Mouse (Mus musculus): ENCODE data around the gene Fam126b. TPM values are rescaled to one million over a fixed set of nuclear protein-coding genes. Genes with fewer than 3 reads are reported as not detected.
"Not testable (repeated sequence)": the region's sequence is repeated elsewhere in the genome, so short reads cannot be mapped to it uniquely, and the experiment has no call there.

Gene Fam126b
- 7.0 and 9.0 TPM in 2 replicates for polyA plus RNA-seq (2015; fragmentation: Nextera tagmentation; extraction: Ambion mirVana)

DNA sequence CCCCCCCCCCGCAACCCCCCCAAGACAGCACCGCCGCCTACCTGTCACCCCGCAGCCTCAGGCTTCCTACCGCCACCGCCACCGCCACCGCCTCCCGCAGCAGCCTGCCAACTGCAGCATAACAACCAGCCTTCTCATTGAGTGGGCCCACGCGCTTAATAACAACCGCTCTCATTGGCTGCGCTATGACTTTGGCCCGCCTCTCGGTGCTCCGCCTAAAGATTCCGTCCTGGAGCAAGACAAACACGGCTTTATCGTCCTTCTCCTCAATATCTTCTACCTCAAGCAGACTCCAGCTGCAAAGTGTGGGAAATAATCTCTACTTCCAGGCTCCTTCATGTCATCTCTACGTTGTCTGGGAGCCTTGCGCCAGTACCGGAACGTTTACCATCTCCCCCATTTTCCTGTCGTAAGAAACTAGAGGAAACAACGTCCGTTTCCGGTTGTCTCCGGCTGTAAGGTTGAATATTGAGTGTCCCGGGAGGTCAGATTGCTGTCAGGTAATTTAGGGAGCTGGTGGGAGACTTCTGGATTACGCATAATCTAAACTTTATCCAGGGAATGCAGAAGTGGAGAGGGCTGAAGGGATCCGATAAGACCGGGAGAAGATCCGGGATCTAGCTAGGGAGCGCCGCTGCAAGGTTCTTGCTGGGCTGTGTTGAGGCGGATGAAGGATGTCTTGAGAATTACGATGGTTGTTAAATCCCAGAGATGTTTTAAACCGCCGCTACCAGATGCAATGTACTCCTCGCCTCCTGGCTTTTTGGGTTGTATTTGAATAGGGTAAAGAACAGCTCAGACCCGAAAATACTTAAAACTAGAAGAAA, at the start of gene Fam126b, which contains the start of gene Ndufb3:
Gene Fam126b (minus strand): TSS at position 153 of the 827 bp plus-strand sequence.
Gene Ndufb3 (plus strand): TSS at position 214 of the 827 bp plus-strand sequence.
- peak within 1 kb of the TSS; percentile 77 for H3K9ac ChIP-seq
- WGBS, result under 1% methylated on average over 41 of the region's 41 CpGs
- ATAC-seq (ENCODE audit: insufficient read depth, low FRiP score, low read depth), result peak; percentile 94

GRCm38 (mm10) chr1:58628847-58629246, 42.7 kb upstream of the Fam126b start:
- not testable (repeated sequence) for H3K4me2 ChIP-seq; H3K9me3 ChIP-seq; H3K27ac ChIP-seq; ATAC-seq (ENCODE audit: insufficient read depth, low FRiP score, low read depth); H3K36me3 ChIP-seq; H3K9ac ChIP-seq; H3K4me1 ChIP-seq; H3K27me3 ChIP-seq (replicated peaks); H3K4me3 ChIP-seq (replicated peaks)
- 36% methylated on average over 1 of the region's 2 CpGs for WGBS

More for the DNA sequence above, at the start of gene Fam126b, which contains the start of gene Ndufb3:
- peaks cover 3% of the 10 kb centered on the region; the same call in 1 of the 2 replicates for H3K4me1 ChIP-seq
- H3K4me3 ChIP-seq (replicated peaks), result peak within 1 kb of the TSS; percentile 85
- peak within 1 kb of the TSS; percentile 83 for H3K27ac ChIP-seq
- H3K27me3 ChIP-seq (replicated peaks), result no peaks in the 10 kb centered on the region
- no peaks in the 10 kb centered on the region for H3K9me3 ChIP-seq
- H3K4me2 ChIP-seq, result peak within 1 kb of the TSS; percentile 78
- no peaks in the 10 kb centered on the region for H3K36me3 ChIP-seq

DNA sequence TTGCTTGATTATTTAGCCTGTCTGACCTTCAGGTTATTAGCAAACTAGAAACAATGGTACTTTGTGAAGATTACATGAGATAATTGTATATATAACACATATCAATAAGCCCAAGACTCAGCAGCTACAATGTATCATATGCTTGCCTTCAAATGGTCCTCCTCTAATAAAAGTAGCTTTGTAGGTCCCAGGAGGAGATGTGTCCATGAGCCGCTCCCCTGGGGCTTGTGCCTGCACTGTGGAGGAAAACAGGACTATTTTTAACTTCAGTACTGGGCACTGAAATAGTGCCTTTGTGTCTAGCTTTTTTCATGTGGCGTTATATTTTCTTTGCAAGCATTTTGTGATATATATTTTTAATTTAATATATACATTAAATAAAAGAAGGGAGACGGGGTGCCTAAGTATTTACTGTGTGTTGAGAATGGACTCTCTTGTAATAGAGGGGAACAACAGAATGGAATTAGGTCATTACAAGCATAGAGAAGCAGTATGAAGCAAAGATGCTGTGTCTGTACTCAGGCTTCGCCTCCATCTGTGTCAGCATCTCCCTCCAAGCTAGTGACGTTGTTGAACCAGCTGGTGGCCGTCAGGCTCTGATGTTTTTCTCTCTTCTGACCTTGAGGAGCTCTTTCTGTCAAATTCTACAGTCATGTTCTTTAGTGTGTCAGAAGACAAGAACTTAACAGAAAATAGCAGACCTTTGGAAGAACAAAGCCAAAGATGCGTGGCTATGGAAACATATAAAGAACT, 36.0 kb upstream of the Fam126b start:
- Histone ChIP-seq H3K27me3 (replicated peaks) (no peaks in the 10 kb centered on the region), H3K4me3 (replicated peaks) (no peak overlapping the region), H3K9ac (no peak overlapping the region), H3K4me1 (no peaks in the 10 kb centered on the region), H3K4me2 (no peak overlapping the region), H3K9me3 (no peaks in the 10 kb centered on the region), H3K27ac (no peak overlapping the region), H3K36me3 (no peaks in the 10 kb centered on the region)
- WGBS, result 49% methylated on average over 7 of the region's 7 CpGs
- no peak for ATAC-seq (ENCODE audit: insufficient read depth, low FRiP score, low read depth)

DNA sequence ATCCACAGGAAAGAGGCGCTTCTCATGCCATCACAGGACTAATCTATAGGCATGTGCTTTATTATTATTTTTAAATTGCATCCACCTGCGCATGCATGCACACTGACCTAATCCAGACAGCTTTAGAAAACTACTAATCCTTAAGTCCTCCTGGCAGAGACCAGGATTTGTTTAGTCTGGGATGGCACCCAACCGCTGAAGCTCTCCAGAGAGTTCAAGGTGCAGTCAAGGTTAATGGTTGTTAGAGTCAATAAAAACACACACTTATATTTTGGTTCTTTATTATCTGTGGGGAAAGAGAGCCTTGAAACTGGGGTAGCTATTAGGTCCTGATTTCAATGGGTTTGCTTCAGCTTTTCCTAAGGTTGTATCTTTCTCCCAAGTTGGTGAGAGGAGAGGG, 35.1 kb upstream of the Fam126b start:
- Histone ChIP-seq H3K27me3 (replicated peaks) (no peaks in the 10 kb centered on the region), H3K4me2 (no peak overlapping the region), H3K4me3 (replicated peaks) (no peak overlapping the region), H3K9ac (no peak overlapping the region), H3K9me3 (no peaks in the 10 kb centered on the region), H3K36me3 (no peaks in the 10 kb centered on the region), H3K27ac (no peak overlapping the region), H3K4me1 (no peaks in the 10 kb centered on the region)
- ATAC-seq (ENCODE audit: insufficient read depth, low FRiP score, low read depth), result no peak
- WGBS, result 69% methylated on average over 3 of the region's 3 CpGs

DNA sequence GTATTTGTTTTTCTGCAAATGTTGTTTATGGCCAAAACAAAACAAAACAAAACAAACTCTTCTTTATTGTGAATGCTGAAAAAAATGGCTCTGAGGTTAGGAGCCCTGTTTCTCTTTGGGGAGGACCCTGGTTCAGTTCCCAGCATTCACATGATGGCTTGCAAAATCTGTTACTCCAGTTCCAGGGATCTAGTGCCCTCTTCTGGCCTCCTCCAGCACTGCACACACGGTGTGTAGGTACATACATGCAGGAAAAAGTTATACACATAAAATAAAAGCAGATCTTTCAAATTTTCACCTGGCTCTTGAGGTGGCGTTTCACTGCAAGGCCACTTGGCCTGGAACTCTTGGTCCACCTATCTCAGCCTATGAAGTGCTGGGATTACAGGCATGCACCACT, 32.6 kb upstream of the Fam126b start:
- no peak overlapping the region for H3K4me2 ChIP-seq
- H3K4me1 ChIP-seq, result 0 out of 2 replicates have a peak, but pooled peaks cover 4% of the 10 kb centered on the region
- no peak overlapping the region for H3K9ac ChIP-seq
- H3K9me3 ChIP-seq, result no peaks in the 10 kb centered on the region
- H3K27ac ChIP-seq, result no peak overlapping the region
- H3K27me3 ChIP-seq (replicated peaks), result no peaks in the 10 kb centered on the region
- no peak overlapping the region for H3K4me3 ChIP-seq (replicated peaks)
- H3K36me3 ChIP-seq, result no peaks in the 10 kb centered on the region
- WGBS, result 87% methylated on average over 2 of the region's 2 CpGs
- no peak for ATAC-seq (ENCODE audit: insufficient read depth, low FRiP score, low read depth)

- H3K36me3 ChIP-seq, result no peaks in the 10 kb centered on the region
- no peak overlapping the region for H3K9ac ChIP-seq
- 70% methylated on average over 6 of the region's 6 CpGs for WGBS
- H3K4me3 ChIP-seq (replicated peaks), result no peak overlapping the region
- H3K4me2 ChIP-seq, result no peak overlapping the region
- 0 out of 2 replicates have a peak, but pooled peaks cover 4% of the 10 kb centered on the region for H3K4me1 ChIP-seq
- no peaks in the 10 kb centered on the region for H3K27me3 ChIP-seq (replicated peaks)
- H3K9me3 ChIP-seq, result no peaks in the 10 kb centered on the region
- ATAC-seq (ENCODE audit: insufficient read depth, low FRiP score, low read depth), result no peak
- H3K27ac ChIP-seq, result no peak overlapping the region
Measured at GRCm38 (mm10) chr1:58617978-58618668, 32.0 kb upstream of the Fam126b start.

GRCm38 (mm10) chr1:58617076-58617475, 31.0 kb upstream of the Fam126b start:
- WGBS, result 39% methylated on average over 5 of the region's 5 CpGs
- ATAC-seq (ENCODE audit: insufficient read depth, low FRiP score, low read depth), result no peak
- no peak overlapping the region for H3K4me2 ChIP-seq
- no peak overlapping the region for H3K9ac ChIP-seq
- no peaks in the 10 kb centered on the region for H3K27me3 ChIP-seq (replicated peaks)
- no peak overlapping the region for H3K27ac ChIP-seq
- no peaks in the 10 kb centered on the region for H3K36me3 ChIP-seq
- H3K4me1 ChIP-seq, result 0 out of 2 replicates have a peak, but pooled peaks cover 4% of the 10 kb centered on the region
- H3K9me3 ChIP-seq, result no peaks in the 10 kb centered on the region
- H3K4me3 ChIP-seq (replicated peaks), result no peak overlapping the region

- WGBS, result 65% methylated on average over 3 of the region's 3 CpGs
- Histone ChIP-seq H3K9ac (no peak overlapping the region), H3K9me3 (no peaks in the 10 kb centered on the region), H3K4me3 (replicated peaks) (no peak overlapping the region), H3K36me3 (no peaks in the 10 kb centered on the region), H3K4me1 (0 out of 2 replicates have a peak, but pooled peaks cover 4% of the 10 kb centered on the region), H3K27me3 (replicated peaks) (no peaks in the 10 kb centered on the region), H3K4me2 (no peak overlapping the region), H3K27ac (no peak overlapping the region)
- ATAC-seq (ENCODE audit: insufficient read depth, low FRiP score, low read depth), result no peak
Measured at GRCm38 (mm10) chr1:58616176-58616575, 30.1 kb upstream of the Fam126b start.

DNA sequence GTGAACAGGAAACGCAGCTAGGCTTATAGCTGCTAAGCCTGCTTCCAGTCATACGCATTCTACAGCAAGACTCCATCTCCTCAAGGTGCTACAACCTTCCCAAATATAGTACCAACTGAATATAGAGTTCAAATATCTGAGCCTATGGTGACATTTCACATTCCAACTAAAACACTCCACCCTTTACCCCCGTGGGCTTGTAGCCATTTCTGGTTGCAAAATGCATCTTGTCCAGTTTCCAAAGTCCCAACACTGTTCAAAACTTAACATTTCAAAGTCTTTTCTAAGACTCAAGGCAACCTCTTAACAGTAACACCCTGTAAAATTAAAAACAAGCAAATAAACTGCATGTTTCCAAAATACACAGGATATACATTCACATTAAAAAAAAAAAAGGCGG, 29.0 kb upstream of the Fam126b start:
- no peak for ATAC-seq (ENCODE audit: insufficient read depth, low FRiP score, low read depth)

GRCm38 (mm10) chr1:58614424-58614823, 28.3 kb upstream of the Fam126b start:
- no peaks in the 10 kb centered on the region for H3K27me3 ChIP-seq (replicated peaks)
- no peak overlapping the region for H3K9ac ChIP-seq
- H3K4me2 ChIP-seq, result no peak overlapping the region
- no peaks in the 10 kb centered on the region for H3K9me3 ChIP-seq
- ATAC-seq (ENCODE audit: insufficient read depth, low FRiP score, low read depth), result peak; percentile 71
- H3K4me1 ChIP-seq, result 0 out of 2 replicates have a peak, but pooled peaks cover 4% of the 10 kb centered on the region
- H3K4me3 ChIP-seq (replicated peaks), result no peak overlapping the region
- 45% methylated on average over 3 of the region's 3 CpGs for WGBS
- no peaks in the 10 kb centered on the region for H3K36me3 ChIP-seq
- peak overlapping the region; percentile 57 for H3K27ac ChIP-seq

More for the DNA sequence above, 29.0 kb upstream of the Fam126b start:
- H3K9ac ChIP-seq, result no peak overlapping the region
- no peak overlapping the region for H3K4me2 ChIP-seq
- no peaks in the 10 kb centered on the region for H3K36me3 ChIP-seq
- whole genome bisulfite sequencing, result 79% methylated on average over 4 of the region's 4 CpGs
- H3K4me1 ChIP-seq, result 0 out of 2 replicates have a peak, but pooled peaks cover 4% of the 10 kb centered on the region
- no peaks in the 10 kb centered on the region for H3K27me3 ChIP-seq (replicated peaks)
- H3K4me3 ChIP-seq (replicated peaks), result no peak overlapping the region
- no peak overlapping the region for H3K27ac ChIP-seq
- H3K9me3 ChIP-seq, result no peaks in the 10 kb centered on the region

DNA sequence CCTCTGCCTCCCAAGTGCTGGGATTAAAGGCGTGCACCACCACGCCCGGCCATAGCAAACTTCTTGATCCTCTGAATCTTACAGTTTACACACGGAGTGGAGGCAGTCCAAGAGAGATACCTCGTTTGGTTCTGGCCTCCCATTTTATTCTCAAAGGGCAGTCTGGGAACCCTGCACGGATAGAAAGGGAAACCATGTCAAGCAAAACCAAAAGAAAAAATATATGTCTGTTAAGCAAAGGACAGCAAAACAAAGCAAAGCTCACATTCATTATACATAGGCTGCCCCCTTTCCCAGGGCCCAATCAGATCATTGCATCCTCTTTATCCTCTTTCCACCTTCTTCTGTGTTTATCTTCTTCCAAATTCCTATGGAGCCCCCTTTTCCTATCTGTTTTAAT, 27.7 kb upstream of the Fam126b start:
- Histone ChIP-seq H3K27ac (no peak overlapping the region), H3K36me3 (no peaks in the 10 kb centered on the region), H3K4me1 (0 out of 2 replicates have a peak, but pooled peaks cover 4% of the 10 kb centered on the region), H3K9ac (no peak overlapping the region), H3K9me3 (no peaks in the 10 kb centered on the region), H3K27me3 (replicated peaks) (no peaks in the 10 kb centered on the region), H3K4me2 (no peak overlapping the region), H3K4me3 (replicated peaks) (no peak overlapping the region)
- WGBS, result 54% methylated on average over 6 of the region's 6 CpGs
- no peak for ATAC-seq (ENCODE audit: insufficient read depth, low FRiP score, low read depth)

Measured in stomach, embryonic 15.5 days (tissue).